Mouse (Mus musculus) cerebellum, adult 2 months (tissue): ENCODE measurements around the gene Syp.

ENCODE experiments used
- CTCF ChIP-seq: fragments of 200-500 bp; IDR thresholded peaks from 2 replicates; pipeline ENCODE4 v1.5.1; 2011; ENCODE audit warnings: low read depth, mild to moderate bottlenecking, control low read depth, low read length, moderate library complexity, borderline replicate concordance; ENCODE audit not compliant: insufficient read depth
- POLR2A ChIP-seq: fragments of 200-500 bp; IDR thresholded peaks from 2 replicates; pipeline ENCODE4 v1.6.1; 2011; ENCODE audit warnings: low read length, control low read depth, borderline replicate concordance; ENCODE audit not compliant: insufficient read depth

DNA sequence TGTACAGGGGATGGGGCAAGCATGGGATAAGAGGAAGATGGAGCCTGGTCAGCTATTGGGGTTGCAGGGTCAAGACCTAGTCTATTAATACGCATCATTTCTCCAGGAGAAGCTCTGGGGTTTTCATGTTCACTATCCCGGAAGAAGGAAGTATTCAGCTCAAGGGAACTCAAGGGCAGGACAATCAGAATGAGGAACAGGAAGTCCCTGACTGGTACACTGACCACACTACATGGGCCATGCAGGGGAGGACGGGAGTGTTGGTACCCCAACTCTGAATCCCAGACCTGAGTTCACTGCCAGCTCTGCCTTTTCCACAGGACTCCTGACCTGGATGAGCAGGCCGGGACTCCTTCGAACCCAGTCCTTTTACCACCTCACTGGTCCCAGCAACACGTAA is 5.7 kb upstream of the Syp start:
- TF ChIP-seq CTCF (no peak), POLR2A (no peak)
